ENCODE assay signal across 8 mouse cellular contexts in genomic region chr13:95617082-95617670, GRCm38 (mm10). TPM values are rescaled to one million over a fixed set of nuclear protein-coding genes. Genes with fewer than 3 reads are reported as not detected.
DNase-seq lines count a peak whose midpoint lies in the region; ATAC-seq and TF ChIP-seq lines count a peak whose summit lies in the region.

No protein-coding gene starts in this region.

- no peak for TF ChIP-seq CTCF in gastrocnemius, adult 2 months (IDR thresholded peaks at IDR 0.05)

- peak overlapping the region; percentile 99 for H3K9ac ChIP-seq in heart, embryonic 13.5 days
- H3K9ac ChIP-seq in liver, embryonic 13.5 days: peak overlapping the region; percentile 98

- no peaks in the 10 kb centered on the region for H3K9me3 ChIP-seq in heart, embryonic 13.5 days
- no peaks in the 10 kb centered on the region for H3K9me3 ChIP-seq in liver, embryonic 13.5 days (replicated peaks)

- intact Hi-C loops in gastrocnemius, adult 2 months (cut with DNase I): no loop called here

- DNase-seq in gastrocnemius, adult 2 months: no peak
- no peak for DNase-seq in gastrocnemius, postnatal 25 days
- peak; percentile 41 for DNase-seq in Muller cell, postnatal 12 days (ENCODE audit: inconsistent ontology term)
- DNase-seq in liver, embryonic 13.5 days: no peak
- peak; percentile 63 for DNase-seq in thymus, postnatal 0 days (ENCODE audit: low spot score)
- DNase-seq in right cerebral cortex, postnatal 36 days (ENCODE audit: low spot score in 2 of 2): no peak

- peaks cover 56% of the 10 kb centered on the region for H3K4me1 ChIP-seq in heart, embryonic 13.5 days
- peaks cover 50% of the 10 kb centered on the region for H3K4me1 ChIP-seq in liver, embryonic 13.5 days (replicated peaks)

- H3K4me3 ChIP-seq in gastrocnemius, adult 2 months: peak overlapping the region; percentile 94
- H3K4me3 ChIP-seq in heart, embryonic 13.5 days: peak overlapping the region; percentile 87
- peak overlapping the region; percentile 93 for H3K4me3 ChIP-seq in liver, embryonic 13.5 days (replicated peaks)

- H3K27ac ChIP-seq in gastrocnemius, adult 2 months: peak overlapping the region; percentile 87
- H3K27ac ChIP-seq in heart, embryonic 13.5 days (replicated peaks): peak overlapping the region; percentile 93
- H3K27ac ChIP-seq in liver, embryonic 13.5 days: peak overlapping the region; percentile 88

- H3K4me2 ChIP-seq in heart, embryonic 13.5 days: peak overlapping the region; percentile 88
- peak overlapping the region; percentile 87 for H3K4me2 ChIP-seq in liver, embryonic 13.5 days

- peaks cover 13% of the 10 kb centered on the region for H3K36me3 ChIP-seq in heart, embryonic 13.5 days
- H3K36me3 ChIP-seq in liver, embryonic 13.5 days: peaks cover 16% of the 10 kb centered on the region

- WGBS in heart, embryonic 13.5 days: 3% methylated on average over 17 of the region's 17 CpGs
- 3% methylated on average over 17 of the region's 17 CpGs for WGBS in liver, embryonic 13.5 days (ENCODE audit: insufficient replicate concordance)

- no peaks in the 10 kb centered on the region for H3K27me3 ChIP-seq in heart, embryonic 13.5 days (replicated peaks)
- H3K27me3 ChIP-seq in liver, embryonic 13.5 days: no peaks in the 10 kb centered on the region

- ATAC-seq in heart, embryonic 13.5 days (ENCODE audit: extremely low read depth, insufficient number of reproducible peaks, low FRiP score, low TSS enrichment): no peak
- ATAC-seq in liver, embryonic 13.5 days (ENCODE audit: low read depth): peak; percentile 60
- no peak for ATAC-seq in cerebellum, adult (ENCODE audit: insufficient number of reproducible peaks, low FRiP score, low TSS enrichment)

RNA-seq across cellular contexts. Expression of gene F2r, which starts 1.1 kb away (rescaled TPM):
- 10 to 100 TPM in 1 of 2 experiments, 1 to 10 TPM in 1; 3.7 to 12.4 TPM for total RNA-seq in gastrocnemius, adult 2 months (2021)
- total RNA-seq in gastrocnemius, postnatal 25 days (2021): 1 to 10 TPM; 6.1 to 7.9 TPM
- polyA plus RNA-seq in heart, embryonic 13.5 days (2015; fragmentation: Nextera tagmentation; extraction: Ambion mirVana): 124 and 129 TPM in 2 replicates
- polyA plus RNA-seq in liver, embryonic 13.5 days (2015; fragmentation: Nextera tagmentation; extraction: Ambion mirVana): 42.8 and 53.6 TPM in 2 replicates
- 24.9 and 27.2 TPM in 2 replicates for polyA plus RNA-seq in thymus, postnatal 0 days (2015; fragmentation: Nextera tagmentation; extraction: Ambion mirVana)

Comparison
In these comparisons a context has a peak if more than half of its experiments do, and no peak if none do; other contexts are left out.
1. DNase-seq: peak in Muller cell, postnatal 12 days (single experiment) and thymus, postnatal 0 days (single experiment); none in gastrocnemius, adult 2 months (single experiment), gastrocnemius, postnatal 25 days (single experiment), liver, embryonic 13.5 days (single experiment) and right cerebral cortex, postnatal 36 days (0 of 2).
2. Peak in every context shown above with its lines, with median percentiles within 50 percentile points of each other: H3K27ac ChIP-seq and H3K4me3 ChIP-seq.